Mouse (Mus musculus) activated CD4-positive, CD25-positive, alpha-beta regulatory T cell, adult 9 weeks (primary cell): Measurements from ENCODE around the gene Pou4f1. TPM values are rescaled to one million over a fixed set of nuclear protein-coding genes. Genes with fewer than 3 reads are reported as not detected.

Experiments used
- polyA plus RNA-seq: library from polyadenylated mRNA; unstranded; fragments of 100-300 nt; shearing (Covaris generic); gene quantifications from one replicate; pipeline ENCODE4 v1.2.1, GENCODE M21; 2017

The Pou4f1 gene
- not detected for polyA plus RNA-seq

DNA sequence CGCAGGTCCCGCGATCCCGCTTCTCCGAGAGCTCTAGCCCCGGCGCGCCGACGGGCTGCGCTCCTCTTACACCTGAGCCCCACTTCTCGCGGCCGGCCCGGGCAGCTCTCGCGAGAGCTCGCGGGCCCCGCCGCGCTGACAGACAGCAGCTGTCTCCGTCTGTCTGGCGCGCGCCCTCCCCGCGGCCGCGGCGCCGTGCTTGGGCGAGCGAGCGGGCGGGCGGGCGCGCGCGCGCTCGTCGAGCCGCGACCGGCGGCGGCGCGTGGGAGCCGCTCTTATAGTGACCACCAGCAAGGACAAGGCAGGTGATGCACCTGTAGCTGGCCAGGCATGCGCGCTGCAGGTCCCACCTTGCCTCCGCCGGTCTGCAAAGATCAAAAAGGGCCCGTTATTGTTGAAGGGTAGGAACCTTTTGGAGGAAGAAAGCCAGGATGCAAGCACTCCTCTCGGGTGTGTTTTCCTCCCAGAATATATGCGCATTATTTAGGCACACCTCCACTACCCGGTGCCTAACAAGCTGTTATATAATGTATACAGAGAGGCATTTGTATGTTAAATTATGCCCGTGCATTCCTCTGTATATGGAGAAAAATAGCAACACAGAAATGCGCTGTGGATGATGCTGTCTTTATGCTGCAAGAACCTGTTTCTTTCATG is at the start of gene Pou4f1:
Gene Pou4f1 (minus strand): TSS at position 34 of the 657 bp plus-strand sequence.

Other genes starting within 250 kb of the Pou4f1 start
- 25.7 TPM for gene Rnf219, start 54.6 kb upstream of the Pou4f1 start, polyA plus RNA-seq